Mouse (Mus musculus) limb, embryonic 14.5 days (tissue): ENCODE results near the gene Pknox1. TPM values are rescaled to one million over a fixed set of nuclear protein-coding genes. Genes with fewer than 3 reads are reported as not detected.

Experiments used
- ATAC-seq: fragments of 200-750 bp; cut with Nextera tagmentation; 2 replicates; pipeline ENCODE4 v1.8.0; 2017; ENCODE audit warnings: low read depth, moderate number of reproducible peaks, moderate TSS enrichment; ENCODE audit not compliant: low FRiP score
- DNase-seq: peaks from one replicate; pipeline ENCODE4 v3.0.0-alpha.2; 2015; ENCODE audit warnings: low spot score
- H3K27ac ChIP-seq: fragments of 300-500 bp; sonication (generic); replicated peaks from 2 replicates; pipeline ENCODE4 v1.5.1; 2014; ENCODE audit warnings: low read depth, mild to moderate bottlenecking, low read length, moderate library complexity, mixed read lengths
- H3K27me3 ChIP-seq: fragments of 300-500 bp; sonication (generic); 2 replicates; pipeline ENCODE4 v1.6.1; 2014; ENCODE audit warnings: low read length, mixed read lengths; ENCODE audit not compliant: control insufficient read depth, insufficient read depth
- H3K36me3 ChIP-seq: fragments of 300-500 bp; sonication (generic); 2 replicates; pipeline ENCODE4 v1.6.1; 2014; ENCODE audit warnings: mild to moderate bottlenecking, low read length, moderate library complexity, mixed read lengths; ENCODE audit not compliant: control insufficient read depth, insufficient read depth
- H3K4me1 ChIP-seq: fragments of 300-500 bp; sonication (generic); 2 replicates; pipeline ENCODE4 v1.6.1; 2014; ENCODE audit warnings: antibody characterized with exemption, low read length, mixed read lengths; ENCODE audit not compliant: control insufficient read depth, insufficient read depth
- H3K4me2 ChIP-seq: fragments of 300-500 bp; sonication (generic); replicated peaks from 2 replicates; pipeline ENCODE4 v1.6.1; 2014; ENCODE audit warnings: low read depth, mild to moderate bottlenecking, low read length, moderate library complexity; ENCODE audit not compliant: severe bottlenecking
- H3K4me3 ChIP-seq: fragments of 300-500 bp; sonication (generic); replicated peaks from 2 replicates; pipeline ENCODE4 v1.5.1; 2014; ENCODE audit warnings: low read length
- H3K9ac ChIP-seq: fragments of 300-500 bp; sonication (generic); 2 replicates; pipeline ENCODE4 v1.6.1; 2014; ENCODE audit warnings: mild to moderate bottlenecking, low read depth, low read length, moderate library complexity; ENCODE audit not compliant: severe bottlenecking
- H3K9me3 ChIP-seq: fragments of 300-500 bp; sonication (generic); 2 replicates; pipeline ENCODE4 v1.6.1; 2016; ENCODE audit warnings: low read length; ENCODE audit not compliant: control insufficient read depth
- POLR2A ChIP-seq: fragments of 200-500 bp; IDR thresholded peaks from 2 replicates; pipeline ENCODE4 v1.8.0; 2012; ENCODE audit warnings: inconsistent platforms, mild to moderate bottlenecking, moderate library complexity, borderline replicate concordance; ENCODE audit not compliant: insufficient read depth, insufficient read length; ENCODE audit errors: extremely low read depth
- WGBS: fragments of 180-500 bp; shearing (Covaris S2); extraction: QIAGEN DNeasy Blood & Tissue Kit; methylation state at CpG from one replicate; pipeline ENCODE4 v1.1.7; 2014; 5-methylcytosine and 5-hydroxymethylcytosine counted together
- polyA plus RNA-seq, 2 experiments: library from polyadenylated mRNA; depleted of rRNA in 1 of 2; stranded (reverse) in 1 of 2; unstranded in 1 of 2; fragments of >200 nt; fragmentation: Nextera tagmentation in 1 of 2; extraction: Ambion mirVana in 1 of 2; gene quantifications; 2 replicates each; pipeline versions ENCODE4 v1.2.1 to v1.2.3; 2012 to 2014

Pknox1 gene
- polyA plus RNA-seq (2012; rRNA removed): 30.1 and 34.6 TPM in 2 replicates
- 35.8 and 39.4 TPM in 2 replicates for polyA plus RNA-seq (2014; fragmentation: Nextera tagmentation; extraction: Ambion mirVana)

DNA sequence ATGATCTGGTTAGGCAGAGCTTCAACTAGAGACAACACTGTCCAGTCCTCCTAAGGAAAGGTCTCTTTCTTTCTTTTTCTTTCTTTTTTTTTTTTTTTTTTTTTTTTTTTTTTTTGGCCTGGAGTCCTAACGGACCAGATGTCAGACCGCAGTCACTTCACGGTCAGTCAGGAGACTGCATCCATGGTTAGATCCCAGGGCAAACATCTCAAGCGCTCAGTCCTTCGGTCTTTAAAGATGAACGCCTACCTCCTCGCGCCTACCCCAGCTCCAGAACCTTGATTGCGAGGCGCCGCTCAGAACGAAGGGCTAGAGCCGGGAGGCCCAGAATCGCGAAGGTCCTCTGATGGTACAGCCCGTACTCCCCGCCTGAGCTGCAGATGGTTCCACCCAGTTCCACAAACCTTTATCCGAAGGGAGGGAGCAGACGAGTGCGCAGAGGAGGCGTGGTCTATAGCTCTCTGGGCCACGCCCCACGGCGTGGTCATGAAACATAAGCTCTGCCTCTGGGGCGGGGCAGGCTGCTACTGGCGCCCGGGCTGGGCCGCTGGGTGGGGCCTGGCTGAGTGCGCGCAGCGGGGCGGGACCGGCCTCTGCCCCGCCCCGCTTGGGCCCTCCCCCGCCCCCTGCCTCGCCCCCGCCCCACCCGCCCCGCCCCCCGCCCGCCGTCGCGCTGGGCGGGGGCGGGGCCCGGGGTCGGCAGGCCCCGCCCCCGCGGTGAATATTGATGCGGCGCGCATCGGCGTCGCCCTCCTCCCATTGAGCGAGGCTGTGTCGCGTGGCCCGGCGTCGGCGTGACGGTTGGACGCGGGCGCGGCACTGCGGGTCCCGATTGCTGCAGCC, at the start of gene Pknox1:
Gene Pknox1, plus strand, starts transcription at position 720 of the 843 bp plus-strand sequence.
- ATAC-seq (peak; percentile 95), DNase-seq (peak; percentile 100)
- under 1% methylated on average over 36 of the region's 72 CpGs for WGBS

DNA sequence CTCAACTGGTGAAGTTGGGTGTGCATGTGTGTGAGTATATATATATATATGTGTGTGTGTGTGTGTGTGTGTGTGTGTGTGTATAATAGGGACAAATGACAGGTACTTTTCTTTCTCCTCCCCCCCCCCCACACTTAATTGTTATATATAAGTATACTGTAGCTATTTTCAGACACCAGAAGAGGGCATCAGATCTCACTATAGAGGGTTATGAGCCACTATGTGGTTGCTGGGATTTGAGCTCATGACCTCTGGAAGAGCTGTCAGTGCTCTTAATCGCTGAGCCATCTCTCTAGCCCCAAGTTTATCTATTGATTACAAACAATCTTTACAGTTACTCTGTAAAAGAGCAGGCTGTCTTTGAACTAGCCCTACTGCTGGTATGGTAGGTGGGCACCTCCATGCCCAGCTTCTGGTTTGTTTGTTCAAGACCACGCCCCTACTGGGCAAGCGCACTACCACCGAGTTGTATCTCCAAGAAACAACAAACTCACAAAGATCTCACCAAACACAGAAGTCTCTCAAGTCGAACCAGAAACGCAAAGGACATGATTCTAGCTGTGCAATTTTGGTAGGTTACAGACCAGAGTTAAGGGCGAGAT, 45.1 kb upstream of the Pknox1 start:
- Histone ChIP-seq H3K36me3 (peaks cover 14% of the 10 kb centered on the region), H3K4me3 (peak overlapping the region; percentile 75), H3K9me3 (no peaks in the 10 kb centered on the region), H3K4me1 (peaks cover 15% of the 10 kb centered on the region), H3K4me2 (peak overlapping the region; percentile 76), H3K27ac (no peak overlapping the region), H3K27me3 (no peaks in the 10 kb centered on the region), H3K9ac (no peak overlapping the region)
- ATAC-seq (peak; percentile 27; the same call in 1 of the 2 replicates), DNase-seq (no peak)
- no peak for TF ChIP-seq POLR2A
- WGBS: 5% methylated on average over 7 of the region's 7 CpGs

More for the DNA sequence above, at the start of gene Pknox1:
- Histone ChIP-seq H3K27ac (peak within 1 kb of the TSS; percentile 98), H3K4me2 (peak within 1 kb of the TSS; percentile 60), H3K9ac (peak within 1 kb of the TSS; percentile 91), H3K4me1 (peaks cover 25% of the 10 kb centered on the region), H3K27me3 (no peaks in the 10 kb centered on the region), H3K9me3 (no peaks in the 10 kb centered on the region), H3K36me3 (no peaks in the 10 kb centered on the region; the same call in 1 of the 2 replicates), H3K4me3 (peak within 1 kb of the TSS; percentile 90)
- peak; percentile 61; the same call in 1 of the 2 replicates for TF ChIP-seq POLR2A

DNA sequence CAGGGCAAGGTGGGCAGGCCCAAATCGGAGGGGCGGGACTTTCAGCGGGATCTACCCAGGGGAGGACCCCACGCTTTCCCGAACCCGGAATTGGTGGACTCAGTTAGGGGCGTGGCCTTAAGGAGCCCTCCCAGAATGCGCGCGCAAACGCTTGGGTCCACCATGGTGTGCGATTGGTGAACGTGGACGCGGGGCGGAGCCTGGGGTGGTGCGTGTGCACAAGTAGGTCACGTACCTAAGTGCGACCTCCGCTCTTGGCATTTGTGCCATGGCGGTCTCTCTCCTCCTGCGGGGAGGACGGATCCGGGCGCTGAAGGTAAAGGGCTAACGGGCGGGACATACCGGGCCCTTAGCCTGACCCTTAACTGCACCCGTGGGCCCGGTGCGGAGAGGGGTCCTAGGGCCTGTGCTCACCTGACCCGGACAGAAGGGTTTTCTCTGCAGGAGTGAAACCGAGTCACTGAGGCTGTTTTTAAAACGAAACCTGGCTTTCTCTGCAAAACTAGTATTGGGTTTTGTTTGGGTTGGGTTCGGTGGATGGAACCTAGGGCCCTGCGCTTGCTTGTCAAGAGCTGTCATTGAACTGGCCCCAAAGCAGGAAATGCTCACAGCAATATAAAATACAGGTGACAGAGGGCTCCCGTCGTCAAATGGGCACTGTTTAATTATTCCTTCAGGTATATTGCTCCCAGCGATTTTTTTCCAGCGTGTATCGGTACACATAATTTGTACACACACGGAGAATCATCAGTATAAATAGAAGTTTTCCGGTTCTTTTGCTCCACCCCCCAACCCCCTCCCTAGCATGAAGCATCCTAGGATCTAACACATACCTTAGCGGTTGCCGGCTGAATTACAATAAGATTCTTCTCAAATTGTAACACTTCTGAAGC, 44.3 kb upstream of the Pknox1 start, which contains the start of the genes Wdr4 and Ndufv3:
Gene Wdr4, minus strand, starts transcription at position 35 of the 893 bp plus-strand sequence.
Gene Ndufv3, plus strand, starts transcription at position 170 of the 893 bp plus-strand sequence.
- WGBS: under 1% methylated on average over 40 of the region's 45 CpGs
- Histone ChIP-seq H3K4me2 (peak within 1 kb of the TSS; percentile 76), H3K27me3 (no peaks in the 10 kb centered on the region), H3K9ac (peak within 1 kb of the TSS; percentile 59), H3K4me3 (peak within 1 kb of the TSS; percentile 75), H3K4me1 (peaks cover 15% of the 10 kb centered on the region), H3K36me3 (peaks cover 20% of the 10 kb centered on the region), H3K9me3 (no peaks in the 10 kb centered on the region), H3K27ac (peak within 1 kb of the TSS; percentile 63)
- DNase-seq (peak; percentile 99), ATAC-seq (peak; percentile 98)
- peak; percentile 55; the same call in 1 of the 2 replicates for TF ChIP-seq POLR2A

DNA sequence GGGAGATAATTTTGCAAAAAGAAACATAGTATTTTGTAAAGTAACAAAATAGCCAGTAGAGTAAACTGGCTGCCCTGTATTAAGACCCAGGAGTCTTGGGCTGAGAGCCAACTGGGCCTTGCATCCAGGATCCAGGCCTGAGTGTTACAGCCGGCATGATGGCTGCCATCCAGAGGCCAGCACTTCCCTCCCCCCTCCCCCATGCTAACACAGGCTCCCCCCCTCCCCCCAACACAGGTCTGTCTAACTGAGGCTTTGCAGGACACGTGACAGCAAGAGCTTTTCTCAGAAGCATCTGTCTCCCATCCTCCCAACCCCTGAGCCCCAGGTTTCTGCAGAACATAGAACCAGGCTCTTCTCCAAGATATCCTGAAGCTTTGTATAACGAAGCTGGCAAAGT, 43.6 kb upstream of the Pknox1 start:
- H3K4me2 ChIP-seq: peak overlapping the region; percentile 76
- peaks cover 15% of the 10 kb centered on the region for H3K4me1 ChIP-seq
- H3K27me3 ChIP-seq: no peaks in the 10 kb centered on the region
- H3K27ac ChIP-seq: 0 out of 2 replicates have a peak overlapping the region, but pooled peaks have one; percentile 26
- 10% methylated on average over 3 of the region's 3 CpGs for WGBS
- DNase-seq (peak; percentile 64), ATAC-seq (no peak)
- H3K9me3 ChIP-seq: no peaks in the 10 kb centered on the region
- no peak for TF ChIP-seq POLR2A
- H3K36me3 ChIP-seq: peaks cover 27% of the 10 kb centered on the region
- H3K9ac ChIP-seq: peak overlapping the region; percentile 59
- H3K4me3 ChIP-seq: peak overlapping the region; percentile 75
